Mouse (Mus musculus) heart, postnatal 0 days (tissue): ENCODE data around the gene Mfap3. TPM values are rescaled to one million over a fixed set of nuclear protein-coding genes. Genes with fewer than 3 reads are reported as not detected.

ENCODE experiments used
- ATAC-seq: fragments of 200-750 bp; cut with Nextera tagmentation; 2 replicates; pipeline ENCODE4 v1.8.0; 2017; ENCODE audit warnings: low read depth, moderate number of reproducible peaks, moderate library complexity; ENCODE audit not compliant: insufficient read depth
- DNase-seq: peaks from one replicate; pipeline ENCODE4 v3.0.0-alpha.2; 2016; ENCODE audit warnings: low spot score
- H3K27ac ChIP-seq: fragments of 300-500 bp; sonication (generic); 2 replicates; pipeline ENCODE4 v1.5.1; 2014; ENCODE audit warnings: low read depth, mild to moderate bottlenecking
- H3K27me3 ChIP-seq: fragments of 300-500 bp; sonication (generic); 2 replicates; pipeline ENCODE4 v1.6.1; 2014; ENCODE audit warnings: low read length, mixed read lengths; ENCODE audit not compliant: control insufficient read depth, insufficient read depth
- H3K36me3 ChIP-seq: fragments of 300-500 bp; sonication (generic); replicated peaks from 2 replicates; pipeline ENCODE4 v1.6.1; 2014; ENCODE audit warnings: low read length, mixed read lengths; ENCODE audit not compliant: control insufficient read depth, insufficient read depth
- H3K4me1 ChIP-seq: fragments of 300-500 bp; sonication (generic); 2 replicates; pipeline ENCODE4 v1.6.1; 2014; ENCODE audit warnings: antibody characterized with exemption; ENCODE audit not compliant: control insufficient read depth, insufficient read depth
- H3K4me2 ChIP-seq: fragments of 300-500 bp; sonication (generic); 2 replicates; pipeline ENCODE4 v1.6.1; 2014; ENCODE audit warnings: low read depth, mild to moderate bottlenecking, low read length, moderate library complexity
- H3K4me3 ChIP-seq: fragments of 300-500 bp; sonication (generic); 2 replicates; pipeline ENCODE4 v1.5.1; 2014; ENCODE audit warnings: low read depth, low read length
- H3K9ac ChIP-seq: fragments of 300-500 bp; sonication (generic); replicated peaks from 2 replicates; pipeline ENCODE4 v1.6.1; 2014; ENCODE audit warnings: low read depth, low read length, mixed read lengths
- H3K9me3 ChIP-seq: fragments of 300-500 bp; sonication (generic); replicated peaks from 2 replicates; pipeline ENCODE4 v1.6.1; 2016; ENCODE audit warnings: low read length; ENCODE audit not compliant: control insufficient read depth
- CTCF ChIP-seq: IDR thresholded peaks from 2 replicates; pipeline ENCODE4 v1.5.1; 2016; ENCODE audit warnings: antibody characterized with exemption, control low read depth, low read depth
- EP300 ChIP-seq: IDR thresholded peaks from 2 replicates; pipeline ENCODE4 v1.6.1; 2016; ENCODE audit warnings: antibody characterized with exemption, low read depth
- WGBS: fragments of 180-500 bp; shearing (Covaris S2); extraction: QIAGEN DNeasy Blood & Tissue Kit; methylation state at CpG from one replicate; pipeline ENCODE4 v1.1.7; 2014; 5-methylcytosine and 5-hydroxymethylcytosine counted together
- polyA plus RNA-seq: library from polyadenylated mRNA; unstranded; fragments of >200 nt; fragmentation: Nextera tagmentation; extraction: Ambion mirVana; gene quantifications from 2 replicates; pipeline ENCODE4 v1.2.1, GENCODE M21; 2015
- total RNA-seq: library from RNA; depleted of rRNA; stranded (reverse); fragments of >200 nt; gene quantifications from 2 replicates; pipeline ENCODE4 v1.2.3, GENCODE M21; 2014; ENCODE audit warnings: low replicate concordance; rRNA removed

Gene Mfap3
- total and polyA plus RNA-seq, 2 experiments from 2014 or later = 16.3 to 19.5 TPM

GRCm38 (mm10) chr11:57576871-57577515, 58.5 kb downstream of the Mfap3 start:
- DNase-seq = no peak
- no peaks in the 10 kb centered on the region; the same call in 1 of the 2 replicates for H3K27me3 ChIP-seq
- 56% methylated on average over 6 of the region's 6 CpGs for WGBS
- no peaks in the 10 kb centered on the region for H3K9me3 ChIP-seq
- no peak for ATAC-seq
- H3K4me2 ChIP-seq = no peak overlapping the region
- no peaks in the 10 kb centered on the region for H3K36me3 ChIP-seq
- no peak overlapping the region for H3K27ac ChIP-seq
- no peak overlapping the region for H3K4me3 ChIP-seq
- H3K9ac ChIP-seq = no peak overlapping the region
- no peak for TF ChIP-seq CTCF
- no peak for TF ChIP-seq EP300
- H3K4me1 ChIP-seq = no peaks in the 10 kb centered on the region

- ATAC-seq (no peak), DNase-seq (no peak)
- Histone ChIP-seq H3K9me3 (no peaks in the 10 kb centered on the region), H3K27me3 (no peaks in the 10 kb centered on the region), H3K4me1 (no peaks in the 10 kb centered on the region), H3K4me3 (no peak overlapping the region), H3K4me2 (no peak overlapping the region), H3K9ac (no peak overlapping the region), H3K27ac (no peak overlapping the region), H3K36me3 (no peaks in the 10 kb centered on the region)
- WGBS = 21% methylated on average over 10 of the region's 10 CpGs
- TF ChIP-seq EP300 (no peak), CTCF (no peak)
These were observed 64.6 kb downstream of the Mfap3 start for GRCm38 (mm10) chr11:57582818-57583635.

Other genes starting within 250 kb of the Mfap3 start
- 23.6 and 41.8 TPM in 2 replicates for gene Fam114a2, start within 50 bp of the Mfap3 start, total RNA-seq
- gene Fam114a2, start within 50 bp of the Mfap3 start, polyA plus RNA-seq = 50.6 and 56.2 TPM in 2 replicates
- 3.4 and 10.4 TPM in 2 replicates for gene Galnt10, start 126.8 kb downstream of the Mfap3 start, total RNA-seq
- gene Galnt10, start 126.8 kb downstream of the Mfap3 start, polyA plus RNA-seq = 4.2 and 4.3 TPM in 2 replicates